Mouse (Mus musculus) layer of hippocampus, adult 8-10 months (tissue): ENCODE results near the gene Iars. TPM values are rescaled to one million over a fixed set of nuclear protein-coding genes. Genes with fewer than 3 reads are reported as not detected.

Experiments used
- DNase-seq, 2 experiments: peaks; one replicate each; pipeline ENCODE4 v3.0.0; 2022; ENCODE audit warnings: low spot score in 2 of 2
- total RNA-seq, 4 experiments: library from RNA; stranded (reverse); gene quantifications; 2 replicates each; pipeline ENCODE4 v1.2.4; 2022

The Iars gene
- total RNA-seq: 10 to 100 TPM; 61.8 to 90.7 (median 70.2) TPM

DNA sequence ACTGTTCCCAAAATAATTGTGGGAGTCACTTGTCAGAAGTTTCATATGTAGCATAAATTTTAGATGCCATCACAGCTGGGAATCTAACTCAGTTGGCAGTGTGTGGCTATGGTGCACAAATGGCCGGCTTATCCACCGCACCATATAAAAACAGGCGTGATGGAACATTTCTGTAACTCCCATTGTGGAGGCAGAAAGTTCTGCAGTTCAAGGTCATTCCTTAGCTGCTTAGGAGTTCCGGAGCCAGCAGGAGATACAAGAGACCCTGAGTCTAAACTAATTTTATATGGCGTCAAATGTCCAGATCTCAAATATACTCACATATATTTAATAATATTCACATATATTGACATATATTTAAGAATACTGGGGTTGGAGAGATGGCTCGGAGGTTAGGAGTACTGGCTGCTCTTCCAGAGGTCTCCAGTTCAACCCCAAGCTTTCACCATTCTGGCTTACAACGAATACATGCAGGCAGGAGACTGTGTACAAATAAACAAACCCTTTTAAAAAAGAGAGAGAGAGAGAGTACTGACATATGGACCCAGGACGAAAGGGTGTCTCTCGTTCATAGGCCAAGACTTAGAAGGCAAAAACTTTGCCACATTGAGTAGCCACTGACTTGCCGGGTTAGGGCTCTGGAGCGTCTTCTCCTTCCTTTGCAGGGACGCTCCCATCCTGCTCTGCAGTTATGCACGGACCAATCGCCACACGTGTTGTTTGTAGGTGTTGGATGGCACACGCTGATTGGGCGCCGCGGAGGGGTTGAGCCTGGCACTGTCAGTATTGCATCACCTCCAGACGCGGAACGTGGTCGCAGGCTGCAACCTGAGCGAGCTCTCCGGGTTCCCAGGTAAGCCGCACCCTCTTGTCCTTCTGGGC is at the start of gene Iars:
Iars (plus strand) TSS at position 750 of the 882 bp plus-strand sequence.
- peak; percentile 99 for DNase-seq

GRCm38 (mm10) chr13:49639965-49640364 is 41.9 kb upstream of the Iars start:
- DNase-seq: no peak

DNA sequence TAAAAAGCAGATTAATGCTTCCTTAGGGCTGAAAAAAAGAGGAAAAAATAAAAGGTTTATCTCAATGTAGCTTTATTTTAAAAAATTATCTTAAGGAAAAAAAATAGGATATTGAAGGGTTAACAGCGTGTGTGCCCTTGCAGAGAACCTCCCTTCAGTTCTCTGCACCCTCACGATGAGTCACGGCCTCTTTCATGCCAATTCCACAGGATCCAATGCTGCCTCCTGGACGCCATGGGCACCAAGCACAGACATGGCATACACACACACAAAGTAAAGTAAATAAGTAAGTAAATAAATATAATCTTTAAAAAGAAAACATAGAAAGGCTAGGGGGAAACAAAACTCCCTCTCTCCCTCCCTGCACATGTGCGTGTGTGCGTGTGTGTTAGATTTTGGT is 39.2 kb upstream of the Iars start:
- DNase-seq: no peak

DNA sequence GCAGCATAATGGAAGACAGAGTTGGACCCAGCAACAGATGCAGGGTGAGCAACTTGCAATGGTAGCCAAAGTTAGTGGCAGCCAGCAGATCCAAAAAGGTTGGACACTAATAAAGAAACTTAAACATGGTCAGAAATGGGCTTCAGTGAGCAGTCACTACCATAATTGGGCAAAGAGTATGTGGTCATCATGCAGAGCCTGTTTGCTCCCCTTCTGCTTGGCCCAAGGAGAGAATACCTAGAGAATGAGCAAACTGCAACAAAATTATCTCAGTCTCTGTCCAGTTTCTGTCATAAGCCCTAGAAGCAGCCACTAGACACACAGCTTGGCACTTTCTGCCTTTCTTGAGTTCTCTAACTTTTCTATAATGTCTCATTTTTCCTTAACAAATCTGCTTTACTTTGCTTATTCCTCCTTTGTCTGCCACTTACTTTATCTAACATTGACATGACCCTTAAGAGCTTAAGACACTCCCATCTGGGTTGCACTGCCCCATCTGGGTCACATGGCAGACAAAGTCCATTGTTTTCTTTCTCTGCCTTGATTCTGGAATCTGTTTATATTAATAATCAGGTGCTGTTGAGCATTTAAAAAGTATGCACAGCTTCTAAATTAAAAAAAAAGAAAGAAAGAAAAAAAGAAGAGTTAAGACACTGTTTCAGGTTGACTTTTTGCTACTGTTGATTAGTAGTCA is 38.1 kb upstream of the Iars start:
- DNase-seq: no peak

- no peak for DNase-seq
Measured at GRCm38 (mm10) chr13:49644731-49645529, 37.0 kb upstream of the Iars start.

DNA sequence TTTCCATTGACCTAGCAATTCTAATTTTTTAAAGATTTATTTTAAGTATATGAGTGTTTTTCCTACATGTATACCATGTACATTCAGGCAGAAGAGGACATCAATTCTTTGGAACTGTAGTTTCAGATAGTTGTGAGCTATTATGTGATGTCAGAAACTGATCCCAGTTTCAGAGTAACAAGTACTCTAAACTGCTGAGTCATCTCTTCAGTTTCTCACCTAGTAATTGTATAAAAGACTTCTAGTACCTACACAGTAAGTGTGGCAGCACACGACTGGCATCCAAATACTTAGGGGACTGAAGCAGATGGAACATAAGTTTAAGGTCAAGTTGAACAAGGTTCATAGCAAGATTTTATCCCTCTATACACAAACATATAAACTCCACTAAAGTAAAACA is 35.9 kb upstream of the Iars start:
- no peak for DNase-seq

DNA sequence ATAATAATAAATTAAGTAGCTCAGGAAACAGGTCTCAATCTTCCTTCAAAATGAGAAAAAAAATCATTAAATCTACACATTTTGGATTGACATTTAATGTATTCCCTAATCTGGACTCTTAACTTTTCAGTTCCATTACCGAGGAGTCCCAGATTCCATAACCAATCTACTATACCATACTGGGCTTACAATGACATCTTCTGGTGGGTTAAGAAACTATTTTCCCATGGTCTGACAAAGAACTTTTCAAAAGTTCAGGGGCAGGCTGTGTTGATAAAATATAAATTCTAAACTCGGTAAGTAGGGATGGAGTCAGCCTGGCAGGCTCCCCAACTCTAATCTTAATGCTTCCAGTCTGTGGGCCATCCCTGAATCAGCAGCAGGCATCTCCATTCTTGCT is 30.8 kb upstream of the Iars start:
- DNase-seq: no peak

DNA sequence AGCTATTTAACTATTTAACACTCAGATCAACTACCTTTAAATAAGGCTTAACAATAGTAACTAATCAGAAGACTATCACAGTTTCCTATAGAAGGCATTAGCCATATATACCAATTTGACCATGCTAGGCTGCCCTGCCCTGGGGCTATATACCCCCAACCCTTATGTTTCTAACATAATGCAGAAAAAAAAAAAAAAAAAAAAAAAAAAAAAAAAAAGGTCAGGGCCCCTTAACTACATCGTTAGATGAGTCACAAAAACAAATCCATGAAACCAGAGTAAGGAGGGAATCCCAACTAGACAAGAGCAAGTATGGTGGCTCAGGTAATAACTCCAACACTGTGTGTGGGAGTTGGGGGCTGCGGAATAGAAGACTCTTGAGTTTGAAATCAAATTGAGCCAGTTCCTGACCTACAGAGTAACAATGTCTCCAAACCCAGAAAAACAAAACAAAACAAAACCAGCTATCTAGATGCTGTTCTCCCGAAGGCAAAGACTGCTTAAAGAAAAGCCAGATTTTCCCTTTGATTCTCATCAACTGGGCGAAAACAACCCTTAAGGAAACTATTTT is 30.0 kb upstream of the Iars start:
- no peak for DNase-seq

DNA sequence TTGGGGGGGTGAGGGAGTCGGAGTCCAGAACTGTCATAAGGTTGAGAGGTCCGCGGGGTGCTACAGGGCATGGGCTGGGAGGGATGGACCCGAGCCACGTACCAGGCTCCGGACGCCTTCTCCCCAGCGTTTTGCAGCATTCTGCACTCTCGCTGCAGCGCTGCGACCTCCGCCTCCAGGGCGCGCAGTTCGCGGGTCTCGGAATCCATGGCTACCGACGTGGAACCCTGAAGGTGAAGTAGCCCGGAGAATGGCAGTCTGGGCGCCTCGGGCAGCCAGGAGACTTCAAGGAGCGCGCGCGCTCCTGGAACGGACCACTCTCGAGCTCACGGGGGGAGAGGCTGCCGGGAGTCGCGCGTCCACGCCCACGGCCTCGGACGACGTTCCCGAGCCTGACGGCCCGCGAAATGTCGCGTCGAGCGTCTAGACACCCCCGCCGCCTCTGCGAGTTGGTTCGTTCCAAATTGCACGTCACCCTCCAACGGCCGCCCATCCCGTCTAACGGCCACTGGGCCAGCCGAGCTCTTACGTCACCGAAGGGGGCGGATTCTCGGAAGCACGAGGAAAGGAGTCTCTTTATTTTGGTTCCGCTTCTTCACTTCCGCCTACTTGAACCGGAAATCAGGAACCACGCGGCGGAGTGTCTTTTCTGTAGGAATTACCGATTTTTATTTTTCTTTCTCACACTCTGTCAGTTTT is 29.3 kb upstream of the Iars start, which contains the start of the genes Cenpp and Nol8:
Cenpp (minus strand) TSS at position 305 of the 699 bp plus-strand sequence.
Nol8 (plus strand) TSS at position 598 of the 699 bp plus-strand sequence.
- DNase-seq: peak; percentile 98 to 99

DNA sequence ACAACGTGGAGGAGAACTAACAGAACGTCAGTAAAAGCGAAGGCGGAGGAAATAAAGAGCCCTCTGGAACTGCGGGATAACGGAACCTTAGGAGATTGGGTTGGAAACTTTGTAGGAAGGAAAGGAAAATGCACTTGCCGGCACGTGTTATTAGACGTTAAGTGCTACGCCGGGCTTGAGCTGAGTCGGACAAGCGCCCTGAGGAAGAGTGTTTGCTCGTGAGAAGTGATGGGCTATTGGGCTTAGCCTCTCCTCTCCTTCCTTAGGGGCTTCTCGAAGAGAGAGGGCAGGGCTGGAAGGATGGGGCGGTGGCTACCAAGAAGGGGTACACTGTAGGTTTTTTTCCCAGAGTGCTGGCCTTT is 28.7 kb upstream of the Iars start:
- DNase-seq: no peak

DNA sequence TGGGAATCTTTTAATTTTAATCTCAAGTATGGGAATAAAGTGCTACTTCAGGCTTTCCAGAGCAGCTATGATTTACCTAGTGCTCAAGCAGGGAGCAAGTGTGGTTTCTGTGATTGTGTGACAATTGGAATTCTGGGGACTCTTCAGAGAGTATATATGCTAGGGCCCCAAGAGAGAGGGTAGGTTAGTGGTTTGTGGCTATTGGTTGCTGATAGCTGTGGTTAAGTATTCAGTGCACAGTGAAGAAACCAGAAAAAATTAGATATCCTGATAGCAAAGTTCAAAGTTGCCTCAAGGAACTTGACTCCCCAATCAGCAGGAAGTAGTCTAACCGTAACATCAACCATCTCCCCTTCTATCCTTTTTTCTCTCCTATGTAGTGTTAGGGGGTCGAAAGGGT is 4.1 kb upstream of the Iars start:
- no peak for DNase-seq

DNA sequence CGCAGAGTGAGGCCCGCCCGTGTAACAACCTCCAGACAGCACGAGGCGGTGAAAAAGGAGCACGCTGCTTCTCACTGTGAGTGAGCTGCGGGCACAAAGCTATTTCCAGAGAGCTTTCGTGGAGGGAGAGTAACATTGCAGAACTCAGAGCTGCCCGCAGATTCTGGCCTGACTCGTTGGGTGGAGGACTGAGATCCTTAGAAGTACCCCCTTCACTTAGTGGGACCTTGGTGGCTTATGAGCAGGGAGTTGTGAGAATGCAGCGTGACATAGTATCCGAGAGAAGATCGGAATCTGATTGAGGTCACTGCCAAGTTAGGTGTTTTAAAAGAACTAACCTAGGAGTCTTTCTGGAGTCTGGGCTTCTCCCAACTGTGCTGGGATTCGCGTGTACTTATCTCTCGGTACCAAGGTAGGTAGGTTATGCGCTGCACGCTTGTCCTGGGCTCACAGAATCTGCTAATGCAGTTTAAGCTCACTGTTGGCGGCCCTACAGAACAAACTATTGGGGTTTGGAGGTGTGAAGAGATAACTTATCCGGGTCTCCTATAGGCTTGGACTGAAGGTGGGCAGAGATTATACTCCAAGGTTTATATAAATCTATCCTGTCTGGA is 440 bp downstream of the Iars start:
- DNase-seq: no peak

GRCm38 (mm10) chr13:49684266-49684665 is 2.4 kb downstream of the Iars start:
- DNase-seq: no peak

DNA sequence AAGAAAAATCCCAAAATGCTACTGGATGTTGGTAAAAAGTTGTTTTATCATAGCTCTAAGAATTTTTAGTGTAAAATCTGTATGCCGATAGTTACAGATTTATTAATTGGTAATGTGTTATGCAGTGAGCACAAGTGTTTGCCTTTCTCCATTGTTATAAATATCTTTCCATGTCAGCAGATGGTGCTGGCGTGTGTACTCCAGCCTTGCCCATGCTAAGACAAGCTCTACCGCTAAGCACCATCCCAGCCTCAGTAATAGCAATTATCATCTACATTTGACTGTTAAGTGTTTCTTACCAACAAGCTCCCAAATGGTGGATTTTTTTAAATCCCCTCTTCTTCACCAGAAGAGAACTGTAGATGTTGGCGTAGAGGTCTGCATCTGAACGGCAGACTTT is 9.2 kb downstream of the Iars start:
- peak; percentile 19 to 21 for DNase-seq

GRCm38 (mm10) chr13:49703216-49703779 is 21.4 kb downstream of the Iars start:
- no peak for DNase-seq

- DNase-seq: no peak
Measured at GRCm38 (mm10) chr13:49706032-49706690, 24.3 kb downstream of the Iars start.

DNA sequence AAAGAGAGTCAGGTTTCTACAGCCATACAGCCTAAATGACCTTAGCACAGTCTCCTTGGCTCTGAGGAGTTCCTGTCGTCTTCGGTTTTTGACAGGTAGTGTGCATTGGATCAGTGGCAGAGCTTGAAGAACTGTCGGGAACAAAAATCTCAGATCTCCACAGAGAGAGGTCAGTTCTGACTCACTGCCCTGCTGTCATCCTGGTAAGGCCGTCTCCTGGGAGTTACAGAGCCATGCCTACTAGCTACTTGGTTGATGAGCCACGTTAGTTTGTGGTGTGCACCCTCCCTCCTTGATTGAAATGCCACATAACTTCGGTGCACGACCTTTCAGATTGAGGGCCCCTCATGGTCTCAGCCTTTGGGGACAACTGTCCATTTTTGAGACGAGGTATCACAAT is 26.4 kb downstream of the Iars start:
- no peak for DNase-seq

DNA sequence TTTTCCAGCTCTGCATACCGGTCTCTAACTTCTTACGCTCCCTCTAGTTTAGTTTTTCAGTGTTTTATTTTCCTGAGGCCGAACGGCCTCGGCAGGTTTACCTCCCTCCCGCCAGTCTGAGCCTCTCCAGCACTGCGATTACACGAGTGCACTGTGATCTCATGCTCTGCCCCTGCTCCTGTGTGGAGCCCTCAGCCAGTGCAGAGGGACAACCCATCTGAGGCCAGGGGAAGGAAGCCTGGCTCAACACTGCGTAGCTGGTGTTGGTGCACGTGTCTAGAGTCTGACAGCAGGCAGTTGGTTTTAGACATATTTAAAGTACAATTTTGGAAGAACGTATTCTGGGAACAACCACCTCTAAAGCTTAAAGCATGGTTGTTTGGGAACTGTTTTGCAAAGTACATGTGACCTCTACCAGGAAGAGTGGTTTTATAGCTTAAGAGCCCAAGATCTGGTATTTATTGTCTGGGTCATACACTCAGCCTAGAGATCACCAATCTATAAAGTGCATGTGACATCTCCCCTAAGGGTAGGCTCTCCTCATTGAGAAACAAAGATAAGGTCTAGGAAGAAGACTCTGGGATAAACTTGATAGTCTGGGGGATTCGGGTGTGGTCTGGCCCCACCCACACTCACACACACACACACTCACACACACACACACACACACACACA is 30.3 kb downstream of the Iars start:
- no peak for DNase-seq

- no peak for DNase-seq
Measured at GRCm38 (mm10) chr13:49719310-49719709, 37.4 kb downstream of the Iars start.
